In the genomic region with DNA sequence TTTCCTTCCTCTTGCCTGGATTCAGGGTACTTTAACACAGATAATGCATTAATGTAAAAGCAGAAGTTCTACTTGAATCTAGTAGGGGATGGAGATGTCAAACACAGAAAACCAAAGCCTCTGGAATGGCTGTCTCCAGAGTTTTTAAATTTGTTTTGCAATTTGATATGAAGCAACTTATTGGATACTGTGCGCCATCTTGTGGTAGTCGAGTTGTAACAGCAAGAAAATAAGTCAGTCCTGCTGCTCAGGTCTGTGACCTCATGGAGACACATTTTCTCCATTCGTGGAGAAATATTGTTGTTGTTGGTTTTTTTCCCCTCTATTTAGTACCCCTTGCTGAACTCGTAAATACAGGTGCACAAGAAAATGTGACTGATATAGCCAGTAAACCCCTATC, we compare ENCODE assay signal across 10 mouse cellular contexts. TPM values are rescaled to one million over a fixed set of nuclear protein-coding genes. Genes with fewer than 3 reads are reported as not detected.
DNase-seq lines count a peak whose midpoint lies in the region; ATAC-seq and TF ChIP-seq lines count a peak whose summit lies in the region.
"Had no signal": no experiment of that assay in that cellular context is flagged by ENCODE, and none has a peak within 500 bp of the region (broad histone marks: within the 10 kb centered on the region; RNA-seq: fewer than 3 reads in every experiment).

No protein-coding gene starts in this region.

- CTCF ChIA-PET in Patski (lab: Charles Lee) = interaction anchor here (1.9 kb wide), 1 partner anchor 130 kb away, joined by 7 read pairs; no protein-coding TSS in a partner anchor

- POLR2A ChIA-PET in Patski (lab: Charles Lee) = no interaction called here

- no peak for TF ChIP-seq EP300 in liver, postnatal 0 days (IDR thresholded peaks at IDR 0.05; ENCODE audit: low read depth)

- H3K36me3 ChIP-seq in forebrain, embryonic 14.5 days (ENCODE audit: control insufficient read depth, insufficient read depth, low read length) = no peaks in the 10 kb centered on the region
- no peaks in the 10 kb centered on the region for H3K36me3 ChIP-seq in forebrain, embryonic 13.5 days (ENCODE audit: poor library complexity, severe bottlenecking)
- H3K36me3 ChIP-seq in liver, postnatal 0 days (replicated peaks; ENCODE audit: insufficient read depth, low read length) = no peaks in the 10 kb centered on the region

- no peak overlapping the region for H3K27ac ChIP-seq in forebrain, embryonic 14.5 days (ENCODE audit: low read depth, low read length)
- no peak overlapping the region for H3K27ac ChIP-seq in forebrain, embryonic 13.5 days
- H3K27ac ChIP-seq in liver, postnatal 0 days (ENCODE audit: low read depth) = no peak overlapping the region

- 0 out of 2 replicates have a peak, but pooled peaks have one; percentile 23 for ATAC-seq in forebrain, embryonic 14.5 days
- ATAC-seq in forebrain, embryonic 13.5 days = no peak
- no peak for ATAC-seq in liver, postnatal 0 days
- ATAC-seq in Patski = no peak

- no peak overlapping the region for H3K9ac ChIP-seq in forebrain, embryonic 14.5 days (ENCODE audit: low read length)
- H3K9ac ChIP-seq in forebrain, embryonic 13.5 days = no peak overlapping the region
- H3K9ac ChIP-seq in liver, postnatal 0 days (replicated peaks) = no peak overlapping the region

- no peaks in the 10 kb centered on the region for H3K27me3 ChIP-seq in forebrain, embryonic 14.5 days (replicated peaks; ENCODE audit: control insufficient read depth, insufficient read depth, low read length)
- H3K27me3 ChIP-seq in forebrain, embryonic 13.5 days = no peaks in the 10 kb centered on the region
- H3K27me3 ChIP-seq in liver, postnatal 0 days (ENCODE audit: insufficient read depth, low read length) = no peaks in the 10 kb centered on the region
- peaks cover 11% of the 10 kb centered on the region for H3K27me3 ChIP-seq in Patski

- no peak overlapping the region for H3K4me2 ChIP-seq in forebrain, embryonic 14.5 days (ENCODE audit: low read length)
- no peak overlapping the region for H3K4me2 ChIP-seq in forebrain, embryonic 13.5 days
- H3K4me2 ChIP-seq in liver, postnatal 0 days (ENCODE audit: low read depth, low read length) = no peak overlapping the region

- peak; percentile 82 for DNase-seq in forebrain, embryonic 14.5 days (ENCODE audit: low spot score)
- no peak for DNase-seq in liver, postnatal 0 days
- DNase-seq in liver = no peak
- peak; percentile 19 for DNase-seq in Patski (ENCODE audit: low read depth, low spot score)
- DNase-seq in embryo, embryonic 10.5 days (ENCODE audit: low spot score) = peak; percentile 79
- peak; percentile 34 to 39 for DNase-seq in layer of hippocampus, postnatal 10 days (ENCODE audit: low spot score in 2 of 2)
- peak; percentile 49 for DNase-seq in skeletal muscle tissue, adult 2 months (ENCODE audit: low read depth, low spot score)

- TF ChIP-seq CTCF in liver, postnatal 0 days (IDR thresholded peaks at IDR 0.05; ENCODE audit: low read depth) = peak; percentile 77
- TF ChIP-seq CTCF in Patski (IDR thresholded peaks at IDR 0.05) = peak; percentile 69

- 2% methylated on average over 4 of the region's 4 CpGs for WGBS in forebrain, embryonic 14.5 days
- 3% methylated on average over 4 of the region's 4 CpGs for WGBS in forebrain, embryonic 13.5 days
- WGBS in liver, postnatal 0 days (ENCODE audit: insufficient replicate concordance) = 2% methylated on average over 4 of the region's 4 CpGs

- no peak overlapping the region for H3K4me3 ChIP-seq in forebrain, embryonic 14.5 days (ENCODE audit: low read depth, low read length)
- H3K4me3 ChIP-seq in forebrain, embryonic 13.5 days = no peak overlapping the region
- no peak overlapping the region for H3K4me3 ChIP-seq in liver, postnatal 0 days (ENCODE audit: low read depth, low read length)

- H3K4me1 ChIP-seq in forebrain, embryonic 14.5 days (ENCODE audit: control insufficient read depth, insufficient read depth, low read length) = no peaks in the 10 kb centered on the region
- H3K4me1 ChIP-seq in forebrain, embryonic 13.5 days = no peaks in the 10 kb centered on the region
- H3K4me1 ChIP-seq in liver, postnatal 0 days (ENCODE audit: insufficient read depth) = no peaks in the 10 kb centered on the region

- in situ Hi-C loops in Patski (cut with MboI; ENCODE audit: low pct_unique_long_range_greater_than_20kb) = no loop called here

- no peaks in the 10 kb centered on the region for H3K9me3 ChIP-seq in forebrain, embryonic 14.5 days (replicated peaks; ENCODE audit: control insufficient read depth, low read length)
- H3K9me3 ChIP-seq in forebrain, embryonic 13.5 days (replicated peaks) = no peaks in the 10 kb centered on the region
- no peaks in the 10 kb centered on the region for H3K9me3 ChIP-seq in liver, postnatal 0 days (ENCODE audit: low read length)

RNA-seq across cellular contexts. Expression of gene Fpr3, which starts 8.4 kb away (rescaled TPM):
- polyA plus RNA-seq in forebrain, embryonic 14.5 days (2014; fragmentation: Nextera tagmentation; extraction: Ambion mirVana) = not detected in 2 replicates
- polyA plus RNA-seq in forebrain, embryonic 13.5 days (2015; fragmentation: Nextera tagmentation; extraction: Ambion mirVana) = not detected in 2 replicates
- polyA plus RNA-seq in liver, postnatal 0 days (2015; fragmentation: Nextera tagmentation; extraction: Ambion mirVana) = not detected in 2 replicates
- polyA plus RNA-seq in Patski (2021) = not detected
- not detected for total RNA-seq in layer of hippocampus, postnatal 10 days (2021)
- polyA plus RNA-seq: intestine, embryonic 14.5 days; neural tube, embryonic 14.5 days had no signal

RNA-seq across cellular contexts. Expression of gene Fpr2, which starts 8.4 kb away (rescaled TPM):
- not detected in 2 replicates for polyA plus RNA-seq in forebrain, embryonic 14.5 days (2014; fragmentation: Nextera tagmentation; extraction: Ambion mirVana)
- polyA plus RNA-seq in forebrain, embryonic 13.5 days (2015; fragmentation: Nextera tagmentation; extraction: Ambion mirVana) = not detected in 2 replicates
- 9.3 and 10.3 TPM in 2 replicates for polyA plus RNA-seq in liver, postnatal 0 days (2015; fragmentation: Nextera tagmentation; extraction: Ambion mirVana)
- polyA plus RNA-seq in Patski (2021) = 0.45 TPM
- under 1 TPM in 1 of 2 experiments, not detected in 1; 0.57 TPM for total RNA-seq in layer of hippocampus, postnatal 10 days (2021)
- polyA plus RNA-seq: neural tube, embryonic 14.5 days had no signal

RNA-seq across cellular contexts. Expression of gene Fpr1, which starts 12.3 kb away (rescaled TPM):
- polyA plus RNA-seq in forebrain, embryonic 14.5 days (2014; fragmentation: Nextera tagmentation; extraction: Ambion mirVana) = not detected in 2 replicates
- not detected in 2 replicates for polyA plus RNA-seq in forebrain, embryonic 13.5 days (2015; fragmentation: Nextera tagmentation; extraction: Ambion mirVana)
- 13.3 and 13.7 TPM in 2 replicates for polyA plus RNA-seq in liver, postnatal 0 days (2015; fragmentation: Nextera tagmentation; extraction: Ambion mirVana)
- 0.22 TPM for polyA plus RNA-seq in Patski (2021)
- total RNA-seq in layer of hippocampus, postnatal 10 days (2021) = not detected
- polyA plus RNA-seq: intestine, embryonic 14.5 days had no signal

RNA-seq across cellular contexts. Expression of gene Has1, which starts 41.0 kb away (rescaled TPM):
- 0.39 and 0.53 TPM in 2 replicates for polyA plus RNA-seq in forebrain, embryonic 14.5 days (2014; fragmentation: Nextera tagmentation; extraction: Ambion mirVana)
- polyA plus RNA-seq in forebrain, embryonic 13.5 days (2015; fragmentation: Nextera tagmentation; extraction: Ambion mirVana) = 0.65 and 0.77 TPM in 2 replicates
- 0.08 and 0.09 TPM in 2 replicates for polyA plus RNA-seq in liver, postnatal 0 days (2015; fragmentation: Nextera tagmentation; extraction: Ambion mirVana)
- polyA plus RNA-seq in Patski (2021) = 0.27 TPM
- under 1 TPM; 0.20 to 0.34 TPM for total RNA-seq in layer of hippocampus, postnatal 10 days (2021)

Comparison
In these comparisons a context has a peak if more than half of its experiments do, and no peak if none do; other contexts are left out.
1. DNase-seq: peak in forebrain, embryonic 14.5 days (single experiment), Patski (single experiment), embryo, embryonic 10.5 days (single experiment), layer of hippocampus, postnatal 10 days (2 of 2) and skeletal muscle tissue, adult 2 months (single experiment); none in liver, postnatal 0 days (single experiment) and liver (single experiment).
2. RNA of gene Fpr1, which starts 12.3 kb away (polyA plus RNA-seq): 13.3 to 13.7 TPM in liver, postnatal 0 days; 0.22 TPM in Patski (single experiment), not detected in forebrain, embryonic 14.5 days and not detected in forebrain, embryonic 13.5 days; every median in the first group is over 10 times any median in the second.